Mouse (Mus musculus): Measurements from ENCODE around the gene Ifnar1. TPM values are rescaled to one million over a fixed set of nuclear protein-coding genes. Genes with fewer than 3 reads are reported as not detected.

The Ifnar1 gene
- polyA plus RNA-seq, 1 experiment from 2014 or later, result 24.5 TPM

Small RNA genes lying within 50 kb of the gene (microRNA-seq; reads per million reads assigned to microRNA genes)
- gene Mir6367, result not detected

Other genes with a start within 250 kb of the Ifnar1 start
- gene Olig1, start 215.5 kb upstream of the Ifnar1 start, polyA plus RNA-seq (2016; fragmentation: Nextera tagmentation; extraction: Ambion mirVana), result not detected in 2 replicates
- 63.5 and 65.7 TPM in 2 replicates for gene Ifnar2, start 112.5 kb upstream of the Ifnar1 start, polyA plus RNA-seq (2016; fragmentation: Nextera tagmentation; extraction: Ambion mirVana)
- not detected in 2 replicates for gene Gm21970, start 93.5 kb upstream of the Ifnar1 start, polyA plus RNA-seq (2016; fragmentation: Nextera tagmentation; extraction: Ambion mirVana)
- gene Il10rb, start 79.1 kb upstream of the Ifnar1 start, polyA plus RNA-seq (2016; fragmentation: Nextera tagmentation; extraction: Ambion mirVana), result 26.0 and 27.0 TPM in 2 replicates
- 17.1 and 17.9 TPM in 2 replicates for gene Ifngr2, start 61.8 kb downstream of the Ifnar1 start, polyA plus RNA-seq (2016; fragmentation: Nextera tagmentation; extraction: Ambion mirVana)
- 6.7 and 6.8 TPM in 2 replicates for gene Tmem50b, start 112.6 kb downstream of the Ifnar1 start, polyA plus RNA-seq (2016; fragmentation: Nextera tagmentation; extraction: Ambion mirVana)
- gene Dnajc28, start 133.8 kb downstream of the Ifnar1 start, polyA plus RNA-seq (2016; fragmentation: Nextera tagmentation; extraction: Ambion mirVana), result 1.8 and 2.8 TPM in 2 replicates
- 158 and 160 TPM in 2 replicates for gene Gart, start 161.7 kb downstream of the Ifnar1 start, polyA plus RNA-seq (2016; fragmentation: Nextera tagmentation; extraction: Ambion mirVana)
- 60.5 and 65.0 TPM in 2 replicates for gene Son, start 162.3 kb downstream of the Ifnar1 start, polyA plus RNA-seq (2016; fragmentation: Nextera tagmentation; extraction: Ambion mirVana)
- 48.4 and 54.9 TPM in 2 replicates for gene Donson, start 203.5 kb downstream of the Ifnar1 start, polyA plus RNA-seq (2016; fragmentation: Nextera tagmentation; extraction: Ambion mirVana)
- 40.3 and 40.9 TPM in 2 replicates for gene Cryzl1, start 243.7 kb downstream of the Ifnar1 start, polyA plus RNA-seq (2016; fragmentation: Nextera tagmentation; extraction: Ambion mirVana)
- 47.5 and 52.3 TPM in 2 replicates for gene Itsn1, start 244.0 kb downstream of the Ifnar1 start, polyA plus RNA-seq (2016; fragmentation: Nextera tagmentation; extraction: Ambion mirVana)